Mouse (Mus musculus) lung, adult 2 months (tissue): ENCODE measurements around the gene Fam189a2.

Experiments used
- CTCF ChIP-seq: fragments of 200-500 bp; IDR thresholded peaks from 2 replicates; pipeline ENCODE4 v1.5.1; 2011; ENCODE audit warnings: mild to moderate bottlenecking, low read length, control low read depth; ENCODE audit not compliant: insufficient read depth
- POLR2A ChIP-seq: fragments of 200-500 bp; IDR thresholded peaks from 2 replicates; pipeline ENCODE4 v1.6.1; 2011; ENCODE audit warnings: low read depth, mild to moderate bottlenecking, control low read depth, low read length, borderline replicate concordance; ENCODE audit errors: extremely low read depth

- TF ChIP-seq CTCF (no peak), POLR2A (no peak)
Observed at GRCm38 (mm10) chr19:23971391-23971790, 59.4 kb downstream of the Fam189a2 start.
